Comparison of ENCODE assay signal across 8 mouse cellular contexts in the genomic region with DNA sequence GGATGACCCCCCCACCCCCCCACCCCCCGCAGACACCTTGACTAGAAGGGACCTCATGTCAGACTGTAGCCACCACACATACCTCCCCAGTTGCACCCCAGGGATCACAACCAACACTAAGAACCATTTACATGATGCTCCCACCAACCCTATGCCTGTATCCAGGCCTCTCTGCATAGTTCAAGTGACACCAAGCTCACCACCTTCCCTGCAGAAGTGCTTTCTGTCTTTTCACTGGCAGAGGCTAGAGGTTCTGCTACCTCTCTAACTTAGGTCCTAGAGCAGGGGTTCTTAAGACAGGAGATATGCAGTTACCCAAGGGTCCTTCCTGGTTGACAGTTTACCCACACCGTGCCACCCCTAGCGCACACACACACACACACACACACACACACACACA. TPM values are rescaled to one million over a fixed set of nuclear protein-coding genes. Genes with fewer than 3 reads are reported as not detected.
A peak's percentile ranks its signal among the peaks of the same experiment; 100 is the strongest.
DNase-seq lines count a peak whose midpoint lies in the region; ATAC-seq and TF ChIP-seq lines count a peak whose summit lies in the region.

No protein-coding gene starts in this region.

- no peak for TF ChIP-seq CTCF in lung, adult 2 months (IDR thresholded peaks at IDR 0.05; ENCODE audit: insufficient read depth, low read length)

- H3K27ac ChIP-seq in lung, embryonic 15.5 days: peak overlapping the region; percentile 96
- H3K27ac ChIP-seq in limb, embryonic 11.5 days (replicated peaks; ENCODE audit: low read depth, low read length): no peak overlapping the region
- H3K27ac ChIP-seq in stomach, embryonic 14.5 days (ENCODE audit: low read length): no peak overlapping the region

- TF ChIP-seq POLR2A in lung, adult 2 months (IDR thresholded peaks at IDR 0.05; ENCODE audit: borderline replicate concordance, extremely low read depth, low read depth, low read length): no peak

- H3K4me3 ChIP-seq in lung, embryonic 15.5 days: peak overlapping the region; percentile 90
- no peak overlapping the region for H3K4me3 ChIP-seq in lung, adult 2 months (replicated peaks; ENCODE audit: extremely low read depth, low read depth, low read length)
- H3K4me3 ChIP-seq in limb, embryonic 11.5 days (ENCODE audit: low read depth, low read length): no peak overlapping the region
- no peak overlapping the region for H3K4me3 ChIP-seq in stomach, embryonic 14.5 days (ENCODE audit: low read depth, low read length)

- H3K9ac ChIP-seq in lung, embryonic 15.5 days: peak overlapping the region; percentile 10; the same call in 1 of the 2 replicates
- no peak overlapping the region for H3K9ac ChIP-seq in limb, embryonic 11.5 days (ENCODE audit: low read length)
- no peak overlapping the region for H3K9ac ChIP-seq in stomach, embryonic 14.5 days (replicated peaks; ENCODE audit: low read depth, low read length)

- DNase-seq in cerebellum, adult 9-10 months: peak; percentile 66
- DNase-seq in lung, adult 2 months: no peak
- no peak for DNase-seq in limb, embryonic 11.5 days (ENCODE audit: low spot score)
- DNase-seq in embryo, embryonic 11 days: no peak
- DNase-seq in kidney, adult 9 months: no peak

- 81% methylated on average over 3 of the region's 3 CpGs for WGBS in lung, embryonic 15.5 days
- WGBS in lung, adult 2 months: 57% methylated on average over 3 of the region's 3 CpGs
- 89% methylated on average over 3 of the region's 3 CpGs for WGBS in limb, embryonic 11.5 days
- WGBS in stomach, embryonic 14.5 days: 81% methylated on average over 3 of the region's 3 CpGs

- H3K4me2 ChIP-seq in lung, embryonic 15.5 days: peak overlapping the region; percentile 79
- H3K4me2 ChIP-seq in limb, embryonic 11.5 days (ENCODE audit: low read depth, severe bottlenecking): peak overlapping the region; percentile 18; the same call in 1 of the 2 replicates
- peak overlapping the region; percentile 20; the same call in 1 of the 2 replicates for H3K4me2 ChIP-seq in stomach, embryonic 14.5 days (replicated peaks; ENCODE audit: low read depth, low read length)

- peaks cover 78% of the 10 kb centered on the region for H3K4me1 ChIP-seq in lung, embryonic 15.5 days
- peaks cover 59% of the 10 kb centered on the region for H3K4me1 ChIP-seq in lung, adult 2 months (ENCODE audit: control insufficient read depth, insufficient read depth, low read length)
- H3K4me1 ChIP-seq in limb, embryonic 11.5 days (ENCODE audit: control insufficient read depth, insufficient read depth, low read length): peaks cover 49% of the 10 kb centered on the region
- H3K4me1 ChIP-seq in stomach, embryonic 14.5 days (ENCODE audit: control insufficient read depth, insufficient read depth, low read length): peaks cover 74% of the 10 kb centered on the region

- H3K9me3 ChIP-seq in lung, embryonic 15.5 days: no peaks in the 10 kb centered on the region
- H3K9me3 ChIP-seq in limb, embryonic 11.5 days (ENCODE audit: control insufficient read depth, low read length): no peaks in the 10 kb centered on the region
- H3K9me3 ChIP-seq in stomach, embryonic 14.5 days (ENCODE audit: control insufficient read depth, low read depth, low read length): no peaks in the 10 kb centered on the region

- ATAC-seq in cerebellum, adult (ENCODE audit: insufficient number of reproducible peaks, low FRiP score, low TSS enrichment): no peak
- no peak for ATAC-seq in lung, embryonic 15.5 days (ENCODE audit: borderline replicate concordance, extremely low read depth, low FRiP score, low TSS enrichment)
- no peak for ATAC-seq in limb, embryonic 11.5 days (ENCODE audit: insufficient number of reproducible peaks, low FRiP score, low TSS enrichment, low read depth)
- ATAC-seq in stomach, embryonic 14.5 days (ENCODE audit: insufficient number of reproducible peaks, insufficient read depth, low FRiP score, low read depth): no peak

- no peaks in the 10 kb centered on the region for H3K27me3 ChIP-seq in lung, embryonic 15.5 days
- no peaks in the 10 kb centered on the region for H3K27me3 ChIP-seq in limb, embryonic 11.5 days (ENCODE audit: control insufficient read depth, insufficient read depth, low read length)
- no peaks in the 10 kb centered on the region for H3K27me3 ChIP-seq in stomach, embryonic 14.5 days (ENCODE audit: control insufficient read depth, insufficient read depth, low read length)

- H3K36me3 ChIP-seq in lung, embryonic 15.5 days: no peaks in the 10 kb centered on the region; the same call in 1 of the 2 replicates
- H3K36me3 ChIP-seq in limb, embryonic 11.5 days (ENCODE audit: control insufficient read depth, insufficient read depth, low read length): peaks cover 8% of the 10 kb centered on the region
- H3K36me3 ChIP-seq in stomach, embryonic 14.5 days (ENCODE audit: control insufficient read depth, insufficient read depth, low read length): peaks cover 7% of the 10 kb centered on the region; the same call in 1 of the 2 replicates

RNA-seq across cellular contexts. Expression of a gene that starts 3.8 kb away (rescaled TPM):
- polyA plus RNA-seq in lung, embryonic 15.5 days (2015; fragmentation: Nextera tagmentation; extraction: Ambion mirVana): 4.1 and 5.1 TPM in 2 replicates
- 34.1 and 37.1 TPM in 2 replicates for polyA plus RNA-seq in lung, adult 2 months (2012; rRNA removed)
- polyA plus RNA-seq in limb, embryonic 11.5 days (2014; fragmentation: Nextera tagmentation; extraction: Ambion mirVana): 5.7 and 7.0 TPM in 2 replicates
- 7.3 and 8.1 TPM in 2 replicates for polyA plus RNA-seq in stomach, embryonic 14.5 days (2014; fragmentation: Nextera tagmentation; extraction: Ambion mirVana)

RNA-seq across cellular contexts. Expression of a gene that starts 11.6 kb away (rescaled TPM):
- not detected in 2 replicates for polyA plus RNA-seq in lung, embryonic 15.5 days (2015; fragmentation: Nextera tagmentation; extraction: Ambion mirVana)
- polyA plus RNA-seq in lung, adult 2 months (2012; rRNA removed): not detected in 2 replicates
- polyA plus RNA-seq in limb, embryonic 11.5 days (2014; fragmentation: Nextera tagmentation; extraction: Ambion mirVana): not detected in 2 replicates
- polyA plus RNA-seq in stomach, embryonic 14.5 days (2014; fragmentation: Nextera tagmentation; extraction: Ambion mirVana): not detected in 2 replicates

RNA-seq across cellular contexts. Expression of a gene that starts 59.8 kb away (rescaled TPM):
- polyA plus RNA-seq in lung, embryonic 15.5 days (2015; fragmentation: Nextera tagmentation; extraction: Ambion mirVana): 33.1 and 34.6 TPM in 2 replicates
- polyA plus RNA-seq in lung, adult 2 months (2012; rRNA removed): 69.9 and 85.8 TPM in 2 replicates
- 27.5 and 27.9 TPM in 2 replicates for polyA plus RNA-seq in limb, embryonic 11.5 days (2014; fragmentation: Nextera tagmentation; extraction: Ambion mirVana)
- polyA plus RNA-seq in stomach, embryonic 14.5 days (2014; fragmentation: Nextera tagmentation; extraction: Ambion mirVana): 30.6 and 32.5 TPM in 2 replicates

Comparison
In these comparisons a context has a peak if more than half of its experiments do, and no peak if none do; other contexts are left out.
1. H3K4me2 ChIP-seq: peak in every context shown above with its lines; median percentile 79 in lung, embryonic 15.5 days; 20 in stomach, embryonic 14.5 days; 18 in limb, embryonic 11.5 days.